Mouse (Mus musculus) ES-Bruce4 (cell line): Measurements from ENCODE around the gene Plpp3. TPM values are rescaled to one million over a fixed set of nuclear protein-coding genes. Genes with fewer than 3 reads are reported as not detected.

Source experiments
- H3K27ac ChIP-seq: 2 replicates; pipeline ENCODE4 v1.5.1; 2012; ENCODE audit warnings: low read length, inconsistent platforms; ENCODE audit not compliant: insufficient read depth
- H3K27me3 ChIP-seq: 2 replicates; pipeline ENCODE4 v1.6.1; 2012; ENCODE audit warnings: mild to moderate bottlenecking, low read length, inconsistent platforms; ENCODE audit not compliant: control insufficient read depth, poor library complexity, insufficient read depth, severe bottlenecking
- H3K36me3 ChIP-seq: 2 replicates; pipeline ENCODE4 v1.6.1; 2012; ENCODE audit warnings: inconsistent platforms, mild to moderate bottlenecking, low read length, moderate library complexity; ENCODE audit not compliant: control insufficient read depth, poor library complexity, insufficient read depth, severe bottlenecking
- H3K4me1 ChIP-seq: one replicate; pipeline ENCODE4 v1.8.1; 2011; ENCODE audit warnings: low read length; ENCODE audit not compliant: control insufficient read depth, insufficient read depth
- H3K4me3 ChIP-seq: 2 replicates; pipeline ENCODE4 v1.5.1; 2011; ENCODE audit warnings: low read depth, mild to moderate bottlenecking, low read length
- H3K9ac ChIP-seq: 2 replicates; pipeline ENCODE4 v1.6.1; 2012; ENCODE audit warnings: low read depth, mild to moderate bottlenecking, inconsistent platforms; ENCODE audit not compliant: poor library complexity, severe bottlenecking
- H3K9me3 ChIP-seq: replicated peaks from 2 replicates; pipeline ENCODE4 v1.6.1; 2012; ENCODE audit warnings: mild to moderate bottlenecking, low read length, inconsistent platforms; ENCODE audit not compliant: control insufficient read depth, poor library complexity, insufficient read depth, severe bottlenecking
- CTCF ChIP-seq: IDR thresholded peaks from one replicate; pipeline ENCODE4 v1.8.1; 2011; ENCODE audit warnings: low read depth, low read length
- EP300 ChIP-seq: IDR thresholded peaks from 2 replicates; pipeline ENCODE4 v1.6.1; 2011; ENCODE audit warnings: low read depth, low read length; ENCODE audit not compliant: insufficient read depth
- POLR2A ChIP-seq: IDR thresholded peaks from one replicate; pipeline ENCODE4 v1.8.1; 2011; ENCODE audit warnings: low read length; ENCODE audit not compliant: insufficient read depth
- polyA plus RNA-seq: library from polyadenylated mRNA; stranded (reverse); fragments of >200 nt; gene quantifications from 2 replicates; pipeline ENCODE4 v1.2.4, GENCODE M21; 2011; ENCODE audit warnings: low read depth; ENCODE audit not compliant: missing spikeins, insufficient read depth, insufficient read length

The Plpp3 gene
- polyA plus RNA-seq, 1 experiment, result 16.1 TPM

- Histone ChIP-seq H3K27me3 (no peaks in the 10 kb centered on the region), H3K27ac (no peak overlapping the region), H3K9ac (no peak overlapping the region), H3K4me1 (no peaks in the 10 kb centered on the region), H3K36me3 (no peaks in the 10 kb centered on the region), H3K4me3 (no peak overlapping the region), H3K9me3 (no peaks in the 10 kb centered on the region)
- TF ChIP-seq POLR2A (no peak), CTCF (no peak), EP300 (no peak)
Measured at GRCm38 (mm10) chr4:105254365-105254764, 97.2 kb downstream of the Plpp3 start.

GRCm38 (mm10) chr4:105255185-105255584 lies 98.0 kb downstream of the Plpp3 start:
- Histone ChIP-seq H3K36me3 (no peaks in the 10 kb centered on the region), H3K9me3 (no peaks in the 10 kb centered on the region), H3K4me3 (no peak overlapping the region), H3K27ac (no peak overlapping the region), H3K27me3 (no peaks in the 10 kb centered on the region), H3K4me1 (no peaks in the 10 kb centered on the region), H3K9ac (no peak overlapping the region)
- TF ChIP-seq CTCF (no peak), EP300 (no peak), POLR2A (no peak)

- H3K9ac ChIP-seq, result no peak overlapping the region
- no peaks in the 10 kb centered on the region for H3K4me1 ChIP-seq
- no peak overlapping the region for H3K27ac ChIP-seq
- no peaks in the 10 kb centered on the region for H3K9me3 ChIP-seq
- H3K36me3 ChIP-seq, result no peaks in the 10 kb centered on the region
- no peaks in the 10 kb centered on the region for H3K27me3 ChIP-seq
- H3K4me3 ChIP-seq, result no peak overlapping the region
- TF ChIP-seq EP300 (no peak), CTCF (no peak), POLR2A (no peak)
Measured at GRCm38 (mm10) chr4:105257667-105258560, 100.8 kb downstream of the Plpp3 start.

- Histone ChIP-seq H3K9ac (no peak overlapping the region), H3K4me1 (no peaks in the 10 kb centered on the region), H3K9me3 (no peaks in the 10 kb centered on the region), H3K36me3 (no peaks in the 10 kb centered on the region), H3K27me3 (no peaks in the 10 kb centered on the region), H3K4me3 (no peak overlapping the region), H3K27ac (no peak overlapping the region)
- TF ChIP-seq EP300 (no peak), POLR2A (no peak), CTCF (no peak)
Measured at GRCm38 (mm10) chr4:105260385-105260784, 103.2 kb downstream of the Plpp3 start.

GRCm38 (mm10) chr4:105260893-105261769 lies 104.0 kb downstream of the Plpp3 start:
- H3K9me3 ChIP-seq, result no peaks in the 10 kb centered on the region
- no peak for TF ChIP-seq CTCF
- no peak for TF ChIP-seq EP300
- no peak for TF ChIP-seq POLR2A
- no peaks in the 10 kb centered on the region for H3K27me3 ChIP-seq
- H3K4me1 ChIP-seq, result no peaks in the 10 kb centered on the region
- no peaks in the 10 kb centered on the region for H3K36me3 ChIP-seq
- no peak overlapping the region for H3K27ac ChIP-seq
- no peak overlapping the region for H3K4me3 ChIP-seq
- no peak overlapping the region for H3K9ac ChIP-seq

GRCm38 (mm10) chr4:105262358-105262757 lies 105.2 kb downstream of the Plpp3 start:
- Histone ChIP-seq H3K36me3 (no peaks in the 10 kb centered on the region), H3K4me3 (no peak overlapping the region), H3K27ac (no peak overlapping the region), H3K27me3 (no peaks in the 10 kb centered on the region), H3K9me3 (no peaks in the 10 kb centered on the region), H3K4me1 (no peaks in the 10 kb centered on the region), H3K9ac (no peak overlapping the region)
- no peak for TF ChIP-seq POLR2A
- no peak for TF ChIP-seq EP300
- TF ChIP-seq CTCF, result no peak
